Mouse (Mus musculus) MEL (cell line): Measurements from ENCODE around the gene Ndc1.

Source experiments
- CTCF ChIP-seq, 3 experiments: IDR thresholded peaks in 2 of 3; conservative IDR thresholded peaks in 1 of 3; 2 replicates each; pipeline ENCODE4 v1.5.1; 2011 to 2012; ENCODE audit warnings: low read length in 3 of 3, low read depth in 2 of 3, mild to moderate bottlenecking in 2 of 3, improper control_type of control experiment in 1 of 3, inconsistent platforms in 1 of 3, mixed read lengths in 1 of 3, moderate library complexity in 1 of 3; ENCODE audit not compliant: control insufficient read depth in 1 of 3, insufficient read depth in 1 of 3, poor library complexity in 1 of 3, severe bottlenecking in 1 of 3
- EP300 ChIP-seq, 2 experiments: IDR thresholded peaks; 2 replicates each; pipeline ENCODE4 v1.6.1; 2011; ENCODE audit warnings: improper control_type of control experiment in 2 of 2, low read length in 2 of 2, low read depth in 1 of 2, mild to moderate bottlenecking in 1 of 2
- GABPA ChIP-seq: IDR thresholded peaks from 2 replicates; pipeline ENCODE4 v1.6.1; 2012; ENCODE audit warnings: low read depth, mild to moderate bottlenecking, inconsistent platforms, low read length, improper control_type of control experiment, moderate library complexity
- HCFC1 ChIP-seq: IDR thresholded peaks from 2 replicates; pipeline ENCODE4 v1.6.1; 2012; ENCODE audit warnings: low read depth, mild to moderate bottlenecking, inconsistent platforms, low read length, improper control_type of control experiment, moderate library complexity
- USF2 ChIP-seq, 2 experiments: IDR thresholded peaks; 2 replicates each; pipeline ENCODE4 v1.6.1; 2011 to 2012; ENCODE audit warnings: improper control_type of control experiment in 2 of 2, low read length in 2 of 2, borderline replicate concordance in 1 of 2, inconsistent platforms in 1 of 2, low read depth in 1 of 2, mild to moderate bottlenecking in 1 of 2; ENCODE audit not compliant: insufficient read depth in 1 of 2

GRCm38 (mm10) chr4:107440306-107440705, 72.7 kb downstream of the Ndc1 start:
- no peak for TF ChIP-seq CTCF (IDR thresholded peaks at IDR 0.05 in 2 of 3, conservative IDR thresholded peaks at IDR 0.05 in 1 of 3; ENCODE audit: control insufficient read depth in 1 of 3, insufficient read depth in 1 of 3, low read depth in 2 of 3, low read length in 3 of 3, poor library complexity in 1 of 3, severe bottlenecking in 1 of 3)
- no peak for TF ChIP-seq HCFC1
- no peak for TF ChIP-seq GABPA
- TF ChIP-seq EP300 (IDR thresholded peaks at IDR 0.05; ENCODE audit: low read depth in 1 of 2, low read length in 2 of 2) = no peak
- TF ChIP-seq USF2 (IDR thresholded peaks at IDR 0.05; ENCODE audit: borderline replicate concordance in 1 of 2, insufficient read depth in 1 of 2, low read depth in 1 of 2, low read length in 2 of 2) = no peak
